Mouse (Mus musculus): Measurements from ENCODE around the gene Kcnd1.

GRCm38 (mm10) chrX:7864551-7864950, 42.5 kb downstream of the Kcnd1 start:
- TF ChIP-seq CTCF (IDR thresholded peaks at IDR 0.05; ENCODE audit: low read depth, low read length) (no peak), GATA1 (IDR thresholded peaks at IDR 0.05; ENCODE audit: borderline replicate concordance, low read length) (no peak)

All from G1E (cell line).